Mouse (Mus musculus) liver, adult 2 months (tissue): ENCODE measurements at regions not wholly inside any gene's neighbourhood (a gene's known extent, or its start where the extent isn't known, plus 50 kb on each side); places are given as distances from the start of the nearest gene placed in this dataset.

Experiments used
- CTCF ChIP-seq: fragments of 200-500 bp; IDR thresholded peaks from 2 replicates; pipeline ENCODE4 v1.5.1; 2011; ENCODE audit warnings: low read depth, low read length, control low read depth
- POLR2A ChIP-seq: fragments of 200-500 bp; IDR thresholded peaks from 2 replicates; pipeline ENCODE4 v1.6.1; 2011; ENCODE audit warnings: low read length, control low read depth; ENCODE audit not compliant: insufficient read depth; ENCODE audit errors: extremely low read depth

DNA sequence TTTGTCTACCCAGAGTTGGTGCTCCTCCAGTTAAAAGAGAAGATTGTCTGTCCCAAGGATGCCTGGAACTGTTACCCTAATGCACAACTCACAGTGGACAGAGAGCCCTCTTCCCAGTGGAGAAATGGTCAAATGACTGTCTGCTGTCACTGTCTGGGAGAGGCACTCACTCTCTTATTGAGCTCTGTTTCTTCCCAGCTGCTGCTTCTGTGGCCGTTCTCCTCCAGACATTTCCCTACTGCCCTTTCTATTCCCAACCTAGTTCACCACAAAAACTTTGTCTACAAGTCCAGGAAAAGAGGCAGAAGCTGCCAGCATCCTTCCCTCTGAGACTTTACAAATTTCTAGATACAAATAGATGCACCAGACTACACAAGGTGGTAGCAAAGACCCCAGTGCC is 95.2 kb downstream of the Tent5c start:
- TF ChIP-seq CTCF (no peak), POLR2A (no peak)
